Mouse (Mus musculus): ENCODE measurements around the gene Clnk.

DNA sequence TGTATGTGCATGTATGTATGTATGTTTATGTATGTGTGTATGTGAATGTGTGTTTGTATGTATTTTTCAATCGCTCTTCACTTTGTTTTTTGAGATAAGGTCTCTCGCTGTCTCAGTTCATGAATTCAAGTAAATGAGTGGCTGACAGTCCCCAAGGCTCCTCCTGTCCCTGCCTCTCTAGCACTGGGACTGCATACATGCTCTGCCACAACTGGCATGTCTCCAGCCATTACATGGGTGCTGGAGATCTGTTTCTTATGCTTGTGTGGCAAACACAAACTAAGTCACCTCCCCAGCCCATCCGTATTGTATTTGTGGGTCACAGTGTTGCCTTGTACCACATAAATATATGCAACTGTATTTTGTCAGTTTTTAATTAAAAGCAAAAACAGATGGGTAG is 3.7 kb downstream of the Clnk start:
- TF ChIP-seq CTCF (IDR thresholded peaks at IDR 0.05; ENCODE audit: insufficient read depth, low read depth, low read length) (no peak), POLR2A (IDR thresholded peaks at IDR 0.05; ENCODE audit: insufficient read depth, low read depth, low read length) (no peak)
